Mouse (Mus musculus) neural tube, embryonic 11.5 days (tissue): Measurements from ENCODE around the gene Hoxc8. TPM values are rescaled to one million over a fixed set of nuclear protein-coding genes. Genes with fewer than 3 reads are reported as not detected.

Experiments
- ATAC-seq: fragments of 200-750 bp; cut with Nextera tagmentation; 2 replicates; pipeline ENCODE4 v1.8.0; 2017; ENCODE audit warnings: moderate number of reproducible peaks, mild to moderate bottlenecking, moderate TSS enrichment, moderate library complexity; ENCODE audit not compliant: insufficient read depth, low FRiP score, low TSS enrichment
- DNase-seq: peaks from one replicate; pipeline ENCODE4 v3.0.0-alpha.2; 2015; ENCODE audit warnings: low spot score
- H3K27ac ChIP-seq: fragments of 300-500 bp; sonication (generic); 2 replicates; pipeline ENCODE4 v1.5.1; 2014; ENCODE audit warnings: low read depth, mild to moderate bottlenecking, low read length
- H3K27me3 ChIP-seq: fragments of 300-500 bp; sonication (generic); 2 replicates; pipeline ENCODE4 v1.6.1; 2014; ENCODE audit warnings: mild to moderate bottlenecking, low read length, mixed read lengths; ENCODE audit not compliant: control insufficient read depth, insufficient read depth
- H3K36me3 ChIP-seq: fragments of 300-500 bp; sonication (generic); 2 replicates; pipeline ENCODE4 v1.6.1; 2014; ENCODE audit warnings: mild to moderate bottlenecking, low read length, moderate library complexity, mixed read lengths; ENCODE audit not compliant: control insufficient read depth, insufficient read depth
- H3K4me1 ChIP-seq: fragments of 300-500 bp; sonication (generic); 2 replicates; pipeline ENCODE4 v1.6.1; 2014; ENCODE audit warnings: low read length, mixed read lengths; ENCODE audit not compliant: control insufficient read depth, insufficient read depth
- H3K4me2 ChIP-seq: fragments of 300-500 bp; sonication (generic); 2 replicates; pipeline ENCODE4 v1.6.1; 2014; ENCODE audit warnings: low read depth, mild to moderate bottlenecking, moderate library complexity
- H3K4me3 ChIP-seq: fragments of 300-500 bp; sonication (generic); 2 replicates; pipeline ENCODE4 v1.5.1; 2014; ENCODE audit warnings: low read depth, low read length
- H3K9ac ChIP-seq: fragments of 300-500 bp; sonication (generic); 2 replicates; pipeline ENCODE4 v1.6.1; 2014; ENCODE audit warnings: mild to moderate bottlenecking, low read length
- H3K9me3 ChIP-seq: fragments of 300-500 bp; sonication (generic); 2 replicates; pipeline ENCODE4 v1.6.1; 2016; ENCODE audit warnings: low read length; ENCODE audit not compliant: control insufficient read depth
- WGBS: fragments of 180-500 bp; shearing (Covaris S2); extraction: QIAGEN DNeasy Blood & Tissue Kit; methylation state at CpG from one replicate; pipeline ENCODE4 v1.1.7; 2014; 5-methylcytosine and 5-hydroxymethylcytosine counted together
- polyA plus RNA-seq: library from polyadenylated mRNA; unstranded; fragments of >200 nt; fragmentation: Nextera tagmentation; extraction: Ambion mirVana; gene quantifications from 2 replicates; pipeline ENCODE4 v1.2.1, GENCODE M21; 2014

The Hoxc8 gene
- polyA plus RNA-seq, 1 experiment from 2014 or later = 63.7 TPM

DNA sequence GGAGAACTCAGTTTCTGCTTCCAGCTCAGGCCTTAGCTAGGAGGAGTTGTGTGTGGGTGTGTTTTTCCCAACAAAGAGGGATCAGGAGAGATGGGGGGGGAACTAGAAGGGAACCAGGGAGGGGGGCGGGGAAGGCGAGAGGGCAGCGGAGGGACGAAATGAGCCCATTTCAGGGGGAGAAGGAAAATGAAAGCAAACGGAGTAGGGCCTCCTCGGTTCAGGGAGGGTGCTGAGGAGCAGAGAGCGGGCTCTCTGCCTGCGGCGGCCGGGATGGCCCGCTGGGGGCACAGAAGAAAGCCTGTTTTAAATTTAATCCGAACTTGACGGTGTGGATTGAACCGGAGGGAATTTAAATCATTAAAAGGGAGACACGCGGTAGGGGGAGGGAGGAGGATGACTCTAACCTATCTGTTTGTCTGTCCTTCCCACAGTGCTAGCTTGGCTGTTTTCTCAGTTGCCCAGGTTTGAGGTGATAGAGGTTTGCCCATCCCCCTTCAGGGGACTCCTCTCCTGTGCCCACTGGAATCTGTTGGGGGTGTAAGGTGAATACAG is 12.9 kb upstream of the Hoxc8 start:
- peak overlapping the region; percentile 95 for H3K4me3 ChIP-seq
- no peaks in the 10 kb centered on the region for H3K36me3 ChIP-seq
- H3K27me3 ChIP-seq = peaks cover 65% of the 10 kb centered on the region
- H3K4me1 ChIP-seq = peaks cover 4% of the 10 kb centered on the region; the same call in 1 of the 2 replicates
- no peak for DNase-seq
- no peaks in the 10 kb centered on the region for H3K9me3 ChIP-seq
- under 1% methylated on average over 16 of the region's 16 CpGs for WGBS
- peak; percentile 17; the same call in 1 of the 2 replicates for ATAC-seq
- H3K9ac ChIP-seq = peak overlapping the region; percentile 100
- H3K4me2 ChIP-seq = peak overlapping the region; percentile 90
- peak overlapping the region; percentile 98 for H3K27ac ChIP-seq

DNA sequence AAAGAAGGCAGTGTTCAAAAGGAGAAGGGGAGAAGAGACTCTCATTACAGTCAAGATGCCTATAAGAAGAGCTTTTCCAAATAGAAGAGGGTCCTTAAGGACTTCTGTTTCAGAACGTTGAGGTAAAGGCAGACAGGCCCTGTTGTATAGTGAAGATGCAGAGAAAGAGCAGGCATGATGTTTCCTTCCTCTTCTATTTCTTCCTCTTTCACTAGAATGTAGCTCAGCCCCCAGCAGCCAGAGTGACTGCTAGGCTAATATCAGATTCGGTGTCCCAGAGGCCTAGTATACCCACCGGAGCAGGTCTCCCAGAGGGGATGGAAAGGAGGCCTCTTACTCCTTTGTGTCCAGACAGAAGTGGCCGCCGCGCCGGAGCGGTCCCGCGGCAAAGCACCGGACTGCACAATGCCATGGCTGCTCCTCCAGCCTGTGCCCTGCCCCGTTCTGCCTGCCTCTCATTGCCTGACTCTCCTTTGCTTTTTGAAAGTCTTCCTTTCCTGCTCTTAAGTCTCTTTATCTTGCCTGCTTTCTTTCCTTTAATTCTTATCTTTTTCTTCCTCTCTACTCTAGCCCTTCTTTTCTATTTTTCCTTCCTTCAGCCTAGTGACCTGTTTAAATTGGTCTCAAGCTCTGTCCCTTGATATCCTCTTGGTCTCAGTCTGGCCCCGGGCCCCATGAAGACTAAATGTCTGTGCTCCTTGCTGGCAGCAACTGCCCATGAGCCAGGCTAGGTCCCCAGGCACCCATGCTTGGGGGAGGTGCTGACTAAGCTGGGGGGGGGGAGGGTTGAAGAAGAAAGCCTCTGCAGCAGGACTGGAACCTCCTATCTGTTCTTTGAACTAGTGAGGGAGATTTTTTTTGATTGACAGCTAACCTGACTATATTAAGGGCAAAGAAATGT is 11.5 kb upstream of the Hoxc8 start:
- peak overlapping the region; percentile 95 for H3K4me3 ChIP-seq
- H3K4me2 ChIP-seq = peak overlapping the region; percentile 90
- under 1% methylated on average over 13 of the region's 13 CpGs for WGBS
- peaks cover 1% of the 10 kb centered on the region; the same call in 1 of the 2 replicates for H3K36me3 ChIP-seq
- no peak for DNase-seq
- ATAC-seq = no peak
- peaks cover 4% of the 10 kb centered on the region; the same call in 1 of the 2 replicates for H3K4me1 ChIP-seq
- no peaks in the 10 kb centered on the region for H3K9me3 ChIP-seq
- peaks cover 57% of the 10 kb centered on the region for H3K27me3 ChIP-seq
- peak overlapping the region; percentile 100 for H3K9ac ChIP-seq
- peak overlapping the region; percentile 98 for H3K27ac ChIP-seq

DNA sequence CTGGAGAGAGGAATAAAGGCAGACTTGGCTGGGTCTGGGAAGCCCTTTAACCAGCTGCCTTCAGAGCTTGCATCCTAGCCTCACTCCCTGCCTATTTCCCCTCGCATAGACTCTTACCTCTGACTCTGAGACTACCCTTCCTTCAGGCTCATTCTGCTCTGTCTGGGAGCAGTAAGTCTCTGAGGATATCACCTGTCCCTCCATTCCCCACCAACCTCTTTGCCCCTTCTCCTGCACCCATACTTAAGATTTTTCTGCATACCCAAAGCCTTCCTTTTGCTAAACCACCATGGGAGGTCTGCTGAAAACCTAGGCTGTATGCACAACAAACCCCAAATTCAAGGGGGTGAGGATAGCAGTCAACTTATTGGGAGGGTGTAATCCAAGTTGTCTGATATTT is 10.5 kb upstream of the Hoxc8 start:
- 0% methylated on average over 1 of the region's 1 CpGs for WGBS
- Histone ChIP-seq H3K27ac (peak overlapping the region; percentile 98), H3K4me2 (peak overlapping the region; percentile 90), H3K27me3 (peaks cover 52% of the 10 kb centered on the region), H3K9me3 (no peaks in the 10 kb centered on the region), H3K9ac (peak overlapping the region; percentile 100), H3K4me3 (peak overlapping the region; percentile 95), H3K4me1 (peaks cover 9% of the 10 kb centered on the region), H3K36me3 (peaks cover 2% of the 10 kb centered on the region; the same call in 1 of the 2 replicates)
- no peak for DNase-seq
- no peak for ATAC-seq

DNA sequence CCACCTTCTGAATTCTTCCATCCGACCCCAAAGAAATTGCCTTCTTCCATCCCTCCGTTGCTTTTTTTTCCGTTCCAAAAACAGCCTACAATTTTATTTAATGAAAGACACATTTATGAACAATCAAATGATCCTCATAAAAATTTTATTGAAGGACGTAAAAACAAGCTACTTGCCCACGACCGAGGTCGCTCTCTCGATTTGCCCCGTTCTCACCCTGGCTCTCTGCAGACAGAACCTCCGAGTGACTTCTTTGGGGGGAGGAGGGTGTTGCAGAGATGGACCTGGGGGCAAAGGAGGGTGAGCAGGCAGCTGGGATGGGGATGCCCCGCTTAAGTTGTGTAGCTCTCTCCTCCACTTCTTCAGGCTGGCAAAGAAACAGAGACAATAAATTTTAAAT is 10.1 kb upstream of the Hoxc8 start:
- peak overlapping the region; percentile 98 for H3K27ac ChIP-seq
- peaks cover 2% of the 10 kb centered on the region; the same call in 1 of the 2 replicates for H3K36me3 ChIP-seq
- H3K4me2 ChIP-seq = peak overlapping the region; percentile 90
- H3K4me3 ChIP-seq = peak overlapping the region; percentile 95
- H3K9me3 ChIP-seq = no peaks in the 10 kb centered on the region
- H3K9ac ChIP-seq = peak overlapping the region; percentile 100
- DNase-seq (no peak), ATAC-seq (no peak)
- peaks cover 50% of the 10 kb centered on the region for H3K27me3 ChIP-seq
- H3K4me1 ChIP-seq = peaks cover 10% of the 10 kb centered on the region
- 2% methylated on average over 11 of the region's 11 CpGs for WGBS

DNA sequence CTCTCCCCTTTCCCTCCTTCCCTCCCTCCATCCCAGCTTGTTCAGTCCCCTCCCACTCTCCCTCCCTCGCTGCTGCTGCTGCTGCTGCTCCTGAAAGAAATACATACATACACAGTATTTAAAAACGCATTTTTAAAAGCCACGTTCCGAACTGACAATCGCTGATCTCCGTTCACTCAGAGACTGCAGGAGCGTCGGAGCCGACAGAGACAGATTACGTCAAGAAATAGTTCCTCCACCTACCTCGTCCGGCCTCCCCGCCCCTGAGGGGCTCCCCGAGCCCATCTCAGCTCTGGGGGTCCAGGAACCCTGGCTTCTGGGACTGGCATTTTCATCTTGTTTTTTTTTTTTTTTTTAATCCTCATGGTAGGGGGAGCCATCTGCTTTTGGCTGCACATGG is 9.5 kb upstream of the Hoxc8 start:
- Histone ChIP-seq H3K4me3 (peak overlapping the region; percentile 95), H3K27me3 (peaks cover 47% of the 10 kb centered on the region), H3K9me3 (no peaks in the 10 kb centered on the region), H3K4me2 (peak overlapping the region; percentile 90), H3K9ac (peak overlapping the region; percentile 100), H3K27ac (peak overlapping the region; percentile 98), H3K4me1 (peaks cover 10% of the 10 kb centered on the region), H3K36me3 (peaks cover 2% of the 10 kb centered on the region; the same call in 1 of the 2 replicates)
- WGBS = 0% methylated on average over 14 of the region's 14 CpGs
- DNase-seq = no peak
- 0 out of 2 replicates have a peak, but pooled peaks have one; percentile 8 for ATAC-seq

DNA sequence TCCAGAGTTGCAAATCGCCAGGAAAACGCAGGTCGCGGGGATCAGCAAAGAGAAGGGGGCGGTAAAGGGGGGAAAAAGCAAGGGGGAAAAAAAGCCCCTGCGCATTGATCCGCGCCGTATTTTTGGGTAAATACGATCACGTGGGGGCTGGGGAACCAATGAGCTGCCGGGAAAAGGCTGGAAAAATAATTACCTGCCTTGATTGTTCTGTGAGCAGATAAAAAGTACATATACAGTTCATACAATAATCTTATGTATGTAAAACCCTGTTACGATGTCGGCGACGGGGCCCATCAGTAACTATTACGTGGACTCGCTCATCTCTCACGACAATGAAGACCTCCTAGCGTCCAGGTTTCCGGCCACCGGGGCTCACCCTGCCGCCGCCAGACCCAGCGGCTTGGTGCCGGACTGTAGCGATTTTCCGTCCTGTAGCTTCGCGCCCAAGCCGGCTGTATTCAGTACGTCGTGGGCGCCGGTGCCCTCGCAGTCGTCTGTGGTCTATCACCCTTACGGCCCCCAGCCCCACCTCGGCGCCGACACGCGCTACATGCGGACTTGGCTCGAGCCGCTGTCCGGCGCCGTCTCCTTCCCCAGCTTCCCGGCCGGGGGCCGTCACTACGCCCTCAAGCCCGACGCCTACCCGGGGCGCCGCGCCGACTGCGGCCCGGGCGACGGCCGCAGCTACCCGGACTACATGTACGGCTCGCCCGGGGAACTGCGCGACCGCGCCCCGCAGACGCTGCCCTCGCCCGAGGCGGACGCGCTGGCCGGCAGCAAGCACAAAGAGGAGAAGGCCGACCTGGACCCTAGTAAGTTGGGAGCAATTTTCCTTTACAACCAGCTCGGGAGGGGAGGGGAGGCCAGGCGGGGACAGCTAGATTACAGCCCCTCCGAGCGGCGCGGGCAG is 8.8 kb upstream of the Hoxc8 start:
- DNase-seq = peak; percentile 60
- Histone ChIP-seq H3K27ac (peak overlapping the region; percentile 98), H3K4me3 (peak overlapping the region; percentile 95), H3K9ac (peak overlapping the region; percentile 100), H3K4me2 (peak overlapping the region; percentile 90), H3K27me3 (peaks cover 43% of the 10 kb centered on the region), H3K9me3 (no peaks in the 10 kb centered on the region), H3K4me1 (peaks cover 12% of the 10 kb centered on the region), H3K36me3 (peaks cover 2% of the 10 kb centered on the region; the same call in 1 of the 2 replicates)
- WGBS = under 1% methylated on average over 86 of the region's 88 CpGs
- peak; percentile 7; the same call in 1 of the 2 replicates for ATAC-seq

DNA sequence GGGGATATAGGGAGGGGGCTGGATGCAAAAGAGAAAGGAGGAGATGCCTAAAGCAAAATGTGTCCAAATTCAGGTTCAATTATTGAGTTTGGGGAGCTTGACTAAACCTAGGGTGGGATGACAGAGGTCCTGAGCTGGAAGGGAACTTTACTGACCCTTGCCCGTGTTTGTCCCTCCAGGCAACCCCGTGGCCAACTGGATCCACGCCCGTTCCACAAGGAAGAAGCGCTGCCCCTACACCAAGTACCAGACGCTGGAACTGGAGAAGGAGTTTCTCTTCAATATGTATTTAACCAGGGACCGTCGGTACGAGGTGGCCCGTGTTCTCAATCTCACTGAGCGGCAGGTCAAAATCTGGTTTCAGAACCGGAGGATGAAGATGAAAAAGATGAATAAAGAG is 6.7 kb upstream of the Hoxc8 start:
- H3K9ac ChIP-seq = peak overlapping the region; percentile 100

DNA sequence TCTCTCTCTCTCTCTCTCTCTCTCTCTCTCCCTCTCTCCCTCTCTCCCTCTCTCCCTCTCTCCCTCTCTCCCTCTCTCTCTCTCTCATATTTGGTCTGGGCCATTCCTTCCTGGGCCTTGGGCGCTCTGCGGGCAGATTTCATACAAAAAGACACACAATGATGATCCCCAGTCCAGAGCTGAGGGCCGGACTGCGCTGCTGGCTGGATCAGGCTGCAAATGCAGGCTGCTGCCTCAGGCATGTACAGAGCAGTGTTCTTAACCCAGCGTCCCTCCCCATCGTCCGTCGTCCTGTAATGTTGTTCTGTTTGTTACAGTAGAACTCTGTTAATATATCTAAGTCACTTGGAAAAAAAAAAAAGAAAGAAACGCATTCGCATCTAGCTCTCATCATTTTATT is 5.9 kb upstream of the Hoxc8 start:
- Histone ChIP-seq H3K9ac (peak overlapping the region; percentile 100), H3K27me3 (peaks cover 31% of the 10 kb centered on the region), H3K9me3 (no peaks in the 10 kb centered on the region), H3K27ac (peak overlapping the region; percentile 98), H3K4me3 (peak overlapping the region; percentile 95), H3K4me2 (peak overlapping the region; percentile 90), H3K36me3 (peaks cover 2% of the 10 kb centered on the region; the same call in 1 of the 2 replicates), H3K4me1 (peaks cover 22% of the 10 kb centered on the region)
- DNase-seq (no peak), ATAC-seq (no peak)
- WGBS = 2% methylated on average over 10 of the region's 10 CpGs

More for the DNA sequence above, 6.7 kb upstream of the Hoxc8 start:
- peak overlapping the region; percentile 98 for H3K27ac ChIP-seq
- H3K36me3 ChIP-seq = peaks cover 2% of the 10 kb centered on the region; the same call in 1 of the 2 replicates
- peaks cover 17% of the 10 kb centered on the region for H3K4me1 ChIP-seq
- H3K27me3 ChIP-seq = peaks cover 33% of the 10 kb centered on the region
- H3K4me2 ChIP-seq = peak overlapping the region; percentile 90
- no peaks in the 10 kb centered on the region for H3K9me3 ChIP-seq
- no peak for ATAC-seq
- peak overlapping the region; percentile 95 for H3K4me3 ChIP-seq
- no peak for DNase-seq
- WGBS = under 1% methylated on average over 12 of the region's 12 CpGs
